Mouse (Mus musculus) C2C12 (cell line): ENCODE data around the gene Uvssa.

ENCODE experiments used
- CTCF ChIP-seq: IDR thresholded peaks from one replicate; pipeline ENCODE4 v1.5.1; 2011; ENCODE audit not compliant: control insufficient read depth, insufficient read depth, insufficient read length
- MAX ChIP-seq: IDR thresholded peaks from one replicate; pipeline ENCODE4 v1.6.1; 2011; ENCODE audit warnings: mild to moderate bottlenecking, control low read depth
- MYOD1 ChIP-seq: IDR thresholded peaks from one replicate; pipeline ENCODE4 v1.6.1; 2011; ENCODE audit warnings: low read depth; ENCODE audit not compliant: control insufficient read depth, insufficient read length
- MYOG ChIP-seq: IDR thresholded peaks from one replicate; pipeline ENCODE4 v1.6.1; 2011; ENCODE audit not compliant: control insufficient read depth, insufficient read length; ENCODE audit errors: extremely low read depth
- USF1 ChIP-seq: IDR thresholded peaks from one replicate; pipeline ENCODE4 v1.6.1; 2011; ENCODE audit warnings: low read depth, mild to moderate bottlenecking, control low read depth, moderate library complexity

- no peak for TF ChIP-seq MYOD1
- no peak for TF ChIP-seq CTCF
- TF ChIP-seq MYOG: no peak
- no peak for TF ChIP-seq MAX
- TF ChIP-seq USF1: no peak
Measured at GRCm38 (mm10) chr5:33349706-33350105, 28.6 kb upstream of the Uvssa start.
